Mouse (Mus musculus) gastrocnemius, postnatal 25 days (tissue): ENCODE measurements around the gene Dpy30. TPM values are rescaled to one million over a fixed set of nuclear protein-coding genes. Genes with fewer than 3 reads are reported as not detected.
A peak's percentile ranks its signal among the peaks of the same experiment; 100 is the strongest.

Experiments used
- DNase-seq: peaks from one replicate; pipeline ENCODE4 v3.0.0; 2022
- total RNA-seq, 2 experiments: library from RNA; stranded (reverse); gene quantifications; 1 replicate in 1 of 2; 2 replicates in 1 of 2; pipeline ENCODE4 v1.2.3; 2021

Dpy30 gene
- total RNA-seq, 2 experiments from 2014 or later: 47.1 to 50.6 TPM

- peak; percentile 10 for DNase-seq
Measured at GRCm38 (mm10) chr17:74265156-74265505, 58.6 kb downstream of the Dpy30 start.

GRCm38 (mm10) chr17:74264333-74265155 is 59.2 kb downstream of the Dpy30 start:
- DNase-seq: peak; percentile 44

DNA sequence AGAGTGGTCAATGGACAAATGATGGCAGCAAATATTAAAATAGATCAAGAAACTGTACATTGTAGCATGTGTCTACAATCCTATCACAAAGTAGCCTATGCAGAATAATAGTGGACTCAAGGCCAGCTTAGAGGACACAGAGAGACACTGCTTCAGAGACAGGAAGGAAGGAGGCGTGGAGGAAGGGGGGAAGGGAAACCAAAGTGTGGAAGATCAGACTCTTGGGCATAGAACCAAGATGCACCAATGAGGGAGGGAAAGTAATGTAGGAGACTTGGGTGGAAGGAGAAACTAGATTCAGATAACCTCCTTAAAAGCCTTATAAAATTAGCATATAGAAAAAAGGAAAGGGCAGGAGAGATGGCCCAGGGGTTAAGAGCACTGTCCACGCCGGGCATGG is 61.3 kb downstream of the Dpy30 start:
- no peak for DNase-seq

Other genes with a start within 250 kb of the Dpy30 start
- 10 to 100 TPM; 50.8 to 58.1 TPM for gene Memo1, start 28.4 kb downstream of the Dpy30 start, total RNA-seq
- gene Spast, start 15.0 kb upstream of the Dpy30 start, total RNA-seq: 10 to 100 TPM; 40.0 to 42.5 TPM
- 1 to 10 TPM; 5.9 to 6.1 TPM for gene Slc30a6, start 71.7 kb upstream of the Dpy30 start, total RNA-seq
- gene Nlrc4, start 135.2 kb upstream of the Dpy30 start, total RNA-seq: under 1 TPM; 0.08 to 0.15 TPM
- gene Yipf4, start 165.5 kb upstream of the Dpy30 start, total RNA-seq: 10 to 100 TPM; 25.8 to 30.1 TPM
- 10 to 100 TPM; 50.0 to 53.7 TPM for gene Birc6, start 204.4 kb upstream of the Dpy30 start, total RNA-seq